Mouse (Mus musculus) layer of hippocampus, postnatal 10 days (tissue): Measurements from ENCODE around the gene Olfr592. TPM values are rescaled to one million over a fixed set of nuclear protein-coding genes. Genes with fewer than 3 reads are reported as not detected.
"Not testable (repeated sequence)": the region's sequence is repeated elsewhere in the genome, so short reads cannot be mapped to it uniquely, and the experiment has no call there.

Experiments
- DNase-seq, 2 experiments: peaks; one replicate each; pipeline ENCODE4 v3.0.0; 2021; ENCODE audit warnings: low spot score in 2 of 2
- long read RNA-seq: library from polyadenylated mRNA; stranded (forward); transcript quantifications from one replicate; pipeline ENCODE4 v2.0.0, GENCODE M21; 2023
- total RNA-seq, 2 experiments: library from RNA; stranded (reverse); gene quantifications; 2 replicates each; pipeline ENCODE4 v1.2.3; 2021

Gene Olfr592
- total RNA-seq: not detected
- long read RNA-seq: 0 reads

- not testable (repeated sequence) for DNase-seq
These were observed at the start of gene Olfr592 for GRCm38 (mm10) chr7:103184503-103184902. TSS of gene Olfr592 (plus strand) at chr7:103184803.

GRCm38 (mm10) chr7:103140579-103140978 is 44.0 kb upstream of the Olfr592 start, which contains the start of gene Olfr588-ps1:
TSS of gene Olfr588-ps1 (plus strand) at chr7:103140879.
- no peak for DNase-seq

- no peak for DNase-seq
These were observed 28.3 kb upstream of the Olfr592 start, which contains the start of gene Olfr589 for GRCm38 (mm10) chr7:103156256-103156655. TSS of gene Olfr589 (minus strand) at chr7:103156356.

- no peak for DNase-seq
These were observed 14.9 kb upstream of the Olfr592 start for GRCm38 (mm10) chr7:103169697-103170096.

- no peak for DNase-seq
These were observed 6.4 kb upstream of the Olfr592 start, which contains the start of gene Olfr591 for GRCm38 (mm10) chr7:103178240-103178639. TSS of gene Olfr591 (minus strand) at chr7:103178340.

GRCm38 (mm10) chr7:103211562-103211961 is 27.0 kb downstream of the Olfr592 start, which contains the start of gene Olfr593:
TSS of gene Olfr593 (plus strand) at chr7:103211862.
- no peak for DNase-seq

GRCm38 (mm10) chr7:103212050-103212449 is 27.4 kb downstream of the Olfr592 start:
- DNase-seq: not testable (repeated sequence)

- no peak for DNase-seq
These were observed 32.1 kb downstream of the Olfr592 start, which contains the start of gene Olfr594 for GRCm38 (mm10) chr7:103216696-103217095. TSS of gene Olfr594 (plus strand) at chr7:103216996.

Other genes with a start within 250 kb of the Olfr592 start
- gene Olfr573-ps1, start 242.2 kb upstream of the Olfr592 start, total RNA-seq: not detected
- not detected for gene Olfr574, start 236.3 kb upstream of the Olfr592 start, total RNA-seq
- not detected for gene Olfr575, start 226.0 kb upstream of the Olfr592 start, total RNA-seq
- not detected for gene Olfr576, start 222.1 kb upstream of the Olfr592 start, total RNA-seq
- gene Olfr577, start 208.9 kb upstream of the Olfr592 start, total RNA-seq: not detected
- gene Olfr578, start 195.5 kb upstream of the Olfr592 start, total RNA-seq: not detected
- gene Olfr582, start 146.8 kb upstream of the Olfr592 start, total RNA-seq: not detected
- gene Olfr583, start 133.5 kb upstream of the Olfr592 start, total RNA-seq: not detected
- not detected for gene Olfr584, start 102.9 kb upstream of the Olfr592 start, total RNA-seq
- not detected for gene Olfr585, start 87.1 kb upstream of the Olfr592 start, total RNA-seq
- not detected for gene Olfr586, start 59.2 kb upstream of the Olfr592 start, total RNA-seq
- not detected for gene Olfr588-ps1, start 43.9 kb upstream of the Olfr592 start, total RNA-seq
- gene Olfr589, start 28.4 kb upstream of the Olfr592 start, total RNA-seq: not detected
- not detected for gene Olfr591, start 6.5 kb upstream of the Olfr592 start, total RNA-seq
- not detected for gene Olfr593, start 27.1 kb downstream of the Olfr592 start, total RNA-seq
- not detected for gene Olfr594, start 32.2 kb downstream of the Olfr592 start, total RNA-seq
- gene Usp17ld, start 67.7 kb downstream of the Olfr592 start, total RNA-seq: not detected
- gene Olfr596, start 120.8 kb downstream of the Olfr592 start, total RNA-seq: not detected
- not detected for gene Olfr597, start 131.5 kb downstream of the Olfr592 start, total RNA-seq
- gene Olfr598, start 138.8 kb downstream of the Olfr592 start, total RNA-seq: not detected
- not detected for gene Olfr599, start 151.1 kb downstream of the Olfr592 start, total RNA-seq
- gene Olfr600, start 164.9 kb downstream of the Olfr592 start, total RNA-seq: not detected
- gene Olfr601, start 177.9 kb downstream of the Olfr592 start, total RNA-seq: not detected
- gene Olfr603, start 201.4 kb downstream of the Olfr592 start, total RNA-seq: not detected
- gene Usp17lc, start 230.3 kb downstream of the Olfr592 start, total RNA-seq: not detected